Mouse (Mus musculus) small intestine, adult 2 months (tissue): ENCODE measurements around the gene Nlrp9c.
"Not testable (repeated sequence)": the region's sequence is repeated elsewhere in the genome, so short reads cannot be mapped to it uniquely, and the experiment has no call there.

Experiments
- CTCF ChIP-seq: fragments of 200-500 bp; IDR thresholded peaks from 2 replicates; pipeline ENCODE4 v1.5.1; 2012; ENCODE audit warnings: low read depth, mild to moderate bottlenecking, control low read depth, inconsistent platforms, low read length, moderate library complexity, mixed read lengths; ENCODE audit not compliant: insufficient replicate concordance, insufficient read length; ENCODE audit errors: extremely low read depth
- POLR2A ChIP-seq: fragments of 200-500 bp; IDR thresholded peaks from 2 replicates; pipeline ENCODE4 v1.6.1; 2012; ENCODE audit warnings: low read depth, mild to moderate bottlenecking, control low read depth, inconsistent platforms, low read length, moderate library complexity

- not testable (repeated sequence) for TF ChIP-seq POLR2A, CTCF
Observed at GRCm38 (mm10) chr7:26315809-26316208, 87.7 kb downstream of the Nlrp9c start.
